Mouse (Mus musculus): ENCODE measurements around the gene Pou4f2.
A peak's percentile ranks its signal among the peaks of the same experiment; 100 is the strongest.

The Pou4f2 gene

DNA sequence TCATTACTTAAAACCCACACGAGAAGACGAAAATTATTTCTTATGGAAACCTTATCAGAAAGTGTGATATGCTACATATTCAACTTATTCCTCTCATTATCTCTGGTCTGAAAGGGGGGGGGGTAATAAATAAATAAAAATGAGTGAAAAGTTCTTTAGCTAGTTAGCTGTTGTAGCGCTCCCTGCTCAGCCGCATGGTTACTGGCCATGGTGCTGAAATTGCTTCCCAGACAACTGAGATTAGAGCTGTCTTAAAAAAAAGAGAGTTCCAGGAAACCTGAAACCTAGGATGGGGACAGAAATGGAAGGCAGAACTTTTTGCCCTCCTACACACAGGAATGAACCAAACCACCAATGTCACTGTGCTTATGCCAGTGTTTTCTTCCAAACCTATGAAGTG, 5.1 kb downstream of the Pou4f2 start:
- no peaks in the 10 kb centered on the region for H3K36me3 ChIP-seq (ENCODE audit: control insufficient read depth, insufficient read depth, low read length, poor library complexity, severe bottlenecking)
- H3K27me3 ChIP-seq (ENCODE audit: control insufficient read depth, insufficient read depth, low read length, poor library complexity, severe bottlenecking) = peaks cover 2% of the 10 kb centered on the region; the same call in 1 of the 2 replicates
- DNase-seq (ENCODE audit: low read depth, low spot score) = peak; percentile 11

DNA sequence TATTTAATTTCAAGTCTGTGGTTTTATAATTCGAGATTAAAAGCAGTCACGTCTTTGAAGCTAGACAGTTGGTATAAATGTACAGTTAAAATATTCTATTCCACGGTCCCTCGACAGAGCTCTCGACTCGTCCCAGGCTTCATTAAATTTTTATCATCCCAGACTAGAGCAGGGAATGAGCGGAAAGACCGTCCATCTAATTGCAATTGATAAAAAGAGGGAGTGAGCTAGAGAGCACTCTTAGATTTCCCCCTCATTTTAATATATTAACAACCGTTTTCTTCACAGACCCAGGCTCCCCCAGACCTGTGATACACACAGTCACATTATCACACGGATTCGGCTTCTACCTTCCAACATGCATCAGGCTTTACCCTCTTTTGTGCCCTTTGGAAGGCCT, 8.3 kb downstream of the Pou4f2 start:
- Histone ChIP-seq H3K36me3 (ENCODE audit: control insufficient read depth, insufficient read depth, low read length, poor library complexity, severe bottlenecking) (no peaks in the 10 kb centered on the region), H3K27me3 (ENCODE audit: control insufficient read depth, insufficient read depth, low read length, poor library complexity, severe bottlenecking) (peaks cover 2% of the 10 kb centered on the region; the same call in 1 of the 2 replicates)
- DNase-seq (ENCODE audit: low read depth, low spot score) = no peak

DNA sequence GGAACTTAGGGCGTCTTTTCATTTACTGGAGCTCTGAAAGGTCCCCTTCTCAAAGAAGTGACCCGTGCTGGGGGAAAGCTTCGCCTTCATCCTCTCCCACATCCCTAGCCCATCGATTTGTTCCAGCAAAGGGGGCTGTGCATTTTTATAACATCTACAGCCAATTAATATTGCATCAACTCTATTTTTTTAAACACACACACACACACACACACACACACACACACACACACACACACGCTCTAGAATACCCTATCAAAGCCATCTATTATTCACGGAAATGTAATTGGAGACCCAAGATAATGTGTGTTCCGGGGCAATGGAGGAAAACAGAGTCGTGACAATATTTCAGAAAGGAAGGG, 8.7 kb downstream of the Pou4f2 start:
- no peak for DNase-seq (ENCODE audit: low read depth, low spot score)
- Histone ChIP-seq H3K27me3 (ENCODE audit: control insufficient read depth, insufficient read depth, low read length, poor library complexity, severe bottlenecking) (peaks cover 2% of the 10 kb centered on the region; the same call in 1 of the 2 replicates), H3K36me3 (ENCODE audit: control insufficient read depth, insufficient read depth, low read length, poor library complexity, severe bottlenecking) (no peaks in the 10 kb centered on the region)

DNA sequence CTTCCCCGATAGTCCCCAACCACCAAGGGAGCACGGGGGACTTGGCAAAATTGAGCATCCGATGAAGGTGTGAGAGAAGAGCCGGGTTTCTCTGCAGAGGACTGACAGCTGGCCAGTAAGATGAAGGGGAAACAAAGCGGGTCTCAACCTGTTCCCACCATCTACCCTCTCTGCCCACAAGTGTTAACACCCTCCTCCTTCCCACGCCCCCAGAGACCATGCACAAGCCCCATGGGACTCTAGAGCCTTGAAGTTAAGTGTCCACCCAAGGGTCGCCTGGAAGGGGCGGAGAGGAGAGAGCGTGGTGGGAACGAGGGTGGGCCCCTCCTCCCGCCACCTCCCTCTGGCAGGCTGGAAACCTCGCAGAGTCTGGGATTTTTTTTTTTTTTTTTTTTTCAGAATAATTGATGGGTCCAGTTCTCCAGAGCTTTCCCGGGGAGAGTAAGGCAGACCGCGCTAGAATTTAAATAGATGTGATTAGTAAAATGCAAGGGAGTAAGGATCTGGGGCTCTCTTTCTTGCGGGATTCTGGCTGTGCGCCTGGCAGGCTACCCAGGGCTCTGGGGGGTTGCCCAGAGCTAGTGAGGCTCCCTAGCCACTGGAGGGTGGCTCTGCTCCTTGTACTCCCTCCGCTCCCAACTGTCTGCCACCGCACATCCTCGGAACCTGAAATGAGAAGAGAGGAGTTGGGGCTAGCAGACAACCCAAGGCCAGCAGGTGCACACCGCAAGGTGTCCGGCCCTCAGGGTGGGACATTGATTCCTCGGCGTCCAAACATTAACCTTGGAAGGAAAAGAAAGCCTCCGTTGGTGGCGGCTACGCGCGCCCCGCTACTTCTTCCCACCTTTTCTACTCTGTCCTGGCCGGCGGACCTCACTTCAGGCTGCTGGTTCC, 9.3 kb downstream of the Pou4f2 start:
- Histone ChIP-seq H3K36me3 (ENCODE audit: control insufficient read depth, insufficient read depth, low read length, poor library complexity, severe bottlenecking) (no peaks in the 10 kb centered on the region), H3K27me3 (ENCODE audit: control insufficient read depth, insufficient read depth, low read length, poor library complexity, severe bottlenecking) (peaks cover 2% of the 10 kb centered on the region; the same call in 1 of the 2 replicates)
- DNase-seq (ENCODE audit: low read depth, low spot score) = no peak

DNA sequence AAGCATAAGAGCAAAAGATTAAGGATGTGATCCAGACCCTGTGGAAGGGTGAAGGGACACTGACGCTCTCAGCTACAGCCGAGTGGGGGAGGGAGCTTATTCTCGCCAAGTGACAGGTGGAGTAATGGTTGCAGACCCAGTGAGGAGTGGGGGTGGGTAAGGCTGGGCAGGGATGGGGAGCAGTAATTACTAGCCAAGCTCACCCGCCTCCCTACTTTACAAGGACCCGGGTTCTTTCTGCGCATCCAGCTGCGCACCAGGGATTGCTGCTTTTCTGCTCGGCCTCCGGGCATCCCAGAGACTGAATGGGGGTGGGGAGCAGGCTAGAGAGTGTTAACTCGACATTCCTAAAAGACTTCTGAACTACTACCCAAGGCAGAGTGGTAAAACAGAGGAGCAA, 10.0 kb downstream of the Pou4f2 start:
- H3K27me3 ChIP-seq (ENCODE audit: control insufficient read depth, insufficient read depth, low read length, poor library complexity, severe bottlenecking) = peaks cover 2% of the 10 kb centered on the region; the same call in 1 of the 2 replicates
- no peaks in the 10 kb centered on the region for H3K36me3 ChIP-seq (ENCODE audit: control insufficient read depth, insufficient read depth, low read length, poor library complexity, severe bottlenecking)
- no peak for DNase-seq (ENCODE audit: low read depth, low spot score)

DNA sequence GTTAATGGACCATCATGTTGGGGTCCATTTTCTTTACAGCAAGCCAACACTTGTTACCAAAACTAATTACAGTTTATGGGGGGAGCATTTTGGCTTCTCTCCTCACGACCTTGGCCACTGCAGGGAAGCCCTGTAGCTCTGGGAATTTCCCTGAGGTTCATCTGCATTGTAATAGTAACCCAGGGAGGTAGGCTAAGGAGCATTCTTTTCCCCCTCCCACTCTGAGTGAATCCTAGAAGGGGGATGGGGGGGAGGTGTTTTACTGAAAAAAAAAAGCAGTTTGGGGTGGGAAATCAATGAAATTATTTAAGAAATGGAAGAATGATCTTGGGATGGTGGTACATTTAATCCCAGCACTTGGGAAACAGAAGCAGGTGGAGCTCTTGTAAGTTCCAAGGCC, 12.5 kb downstream of the Pou4f2 start:
- H3K36me3 ChIP-seq (ENCODE audit: control insufficient read depth, insufficient read depth, low read length, poor library complexity, severe bottlenecking) = no peaks in the 10 kb centered on the region
- peaks cover 2% of the 10 kb centered on the region; the same call in 1 of the 2 replicates for H3K27me3 ChIP-seq (ENCODE audit: control insufficient read depth, insufficient read depth, low read length, poor library complexity, severe bottlenecking)
- no peak for DNase-seq (ENCODE audit: low read depth, low spot score)

DNA sequence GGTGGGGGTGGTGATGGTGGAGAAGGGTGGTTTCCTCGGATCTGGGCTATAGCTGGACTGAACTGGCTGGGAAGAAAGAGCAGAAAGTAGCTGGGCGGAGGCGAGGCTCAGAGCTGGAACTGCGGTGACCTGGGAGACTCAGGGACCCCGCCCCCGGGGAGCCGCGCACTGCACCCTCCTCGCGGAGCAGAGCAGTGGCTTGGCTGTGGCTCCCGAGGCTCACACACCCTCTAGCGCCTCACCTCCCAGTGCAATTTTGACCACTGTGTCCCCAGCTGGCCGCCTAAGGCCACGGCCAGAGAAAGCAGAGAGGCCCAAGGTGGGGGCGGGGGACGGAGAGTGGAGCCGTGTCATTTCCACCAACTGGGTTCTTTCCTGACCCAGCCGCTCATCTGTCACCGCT, 16.3 kb downstream of the Pou4f2 start:
- DNase-seq (ENCODE audit: low read depth, low spot score) = no peak
- H3K27me3 ChIP-seq (ENCODE audit: control insufficient read depth, insufficient read depth, low read length, poor library complexity, severe bottlenecking) = no peaks in the 10 kb centered on the region
- H3K36me3 ChIP-seq (ENCODE audit: control insufficient read depth, insufficient read depth, low read length, poor library complexity, severe bottlenecking) = no peaks in the 10 kb centered on the region

DNA sequence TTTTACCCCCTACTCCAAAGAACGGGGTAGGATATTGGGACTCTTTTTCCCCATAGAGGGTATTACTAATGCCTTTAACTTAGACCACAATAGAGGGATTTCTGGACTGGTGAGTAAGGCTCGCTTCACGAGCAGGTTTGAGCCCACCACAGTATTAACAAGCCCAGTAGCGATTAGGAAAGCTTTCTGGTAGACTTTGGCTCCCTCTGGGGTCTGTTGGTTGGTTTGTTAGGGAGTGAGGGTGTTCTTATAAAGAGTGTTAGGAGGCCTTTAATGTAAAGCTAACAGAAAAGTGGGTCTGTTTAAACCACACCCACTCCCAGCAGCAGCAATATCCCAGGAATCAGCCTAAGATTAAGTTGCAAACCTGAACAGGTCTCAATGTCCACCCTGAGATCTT, 17.2 kb downstream of the Pou4f2 start:
- no peaks in the 10 kb centered on the region for H3K27me3 ChIP-seq (ENCODE audit: control insufficient read depth, insufficient read depth, low read length, poor library complexity, severe bottlenecking)
- DNase-seq (ENCODE audit: low read depth, low spot score) = no peak
- H3K36me3 ChIP-seq (ENCODE audit: control insufficient read depth, insufficient read depth, low read length, poor library complexity, severe bottlenecking) = no peaks in the 10 kb centered on the region

DNA sequence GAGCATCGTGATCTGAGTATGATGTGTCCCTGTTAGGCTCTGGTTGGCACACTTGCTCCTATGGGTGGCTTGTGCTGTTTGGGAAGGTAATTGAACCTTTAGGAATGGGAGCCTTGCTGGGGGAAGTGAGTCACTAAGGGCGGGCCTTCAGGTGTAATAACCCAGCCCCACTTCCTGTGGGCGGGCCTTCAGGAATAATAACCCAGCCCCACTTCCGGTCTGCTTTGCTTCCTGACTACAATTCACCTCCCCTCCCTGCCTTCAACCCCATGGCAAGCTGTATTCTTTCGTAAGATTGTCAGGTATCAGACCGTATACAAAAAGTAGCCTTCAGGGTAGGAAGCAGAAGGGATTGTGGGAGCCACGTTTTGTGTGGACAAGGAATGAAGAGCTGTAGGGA, 45.7 kb downstream of the Pou4f2 start:
- H3K36me3 ChIP-seq (ENCODE audit: control insufficient read depth, insufficient read depth, low read length, poor library complexity, severe bottlenecking) = no peaks in the 10 kb centered on the region
- DNase-seq (ENCODE audit: low read depth, low spot score) = no peak
- H3K27me3 ChIP-seq (ENCODE audit: control insufficient read depth, insufficient read depth, low read length, poor library complexity, severe bottlenecking) = no peaks in the 10 kb centered on the region
